Mouse (Mus musculus) small intestine, adult 2 months (tissue): ENCODE results near the gene Zdhhc25.

ENCODE experiments used
- CTCF ChIP-seq: fragments of 200-500 bp; IDR thresholded peaks from 2 replicates; pipeline ENCODE4 v1.5.1; 2012; ENCODE audit warnings: low read depth, mild to moderate bottlenecking, control low read depth, inconsistent platforms, low read length, moderate library complexity, mixed read lengths; ENCODE audit not compliant: insufficient replicate concordance, insufficient read length; ENCODE audit errors: extremely low read depth
- POLR2A ChIP-seq: fragments of 200-500 bp; IDR thresholded peaks from 2 replicates; pipeline ENCODE4 v1.6.1; 2012; ENCODE audit warnings: low read depth, mild to moderate bottlenecking, control low read depth, inconsistent platforms, low read length, moderate library complexity

GRCm38 (mm10) chr15:88604669-88605414, 4.7 kb downstream of the Zdhhc25 start:
- TF ChIP-seq CTCF (no peak), POLR2A (no peak)
